Mouse (Mus musculus) splenic B cell, adult 2 months (primary cell): ENCODE data around the gene Tmem208.
"Not testable (repeated sequence)": the region's sequence is repeated elsewhere in the genome, so short reads cannot be mapped to it uniquely, and the experiment has no call there.

Source experiments
- DNase-seq: peaks from one replicate; pipeline ENCODE4 v3.0.0-alpha.2; 2011; ENCODE audit warnings: low read depth, low spot score
- H3K27me3 ChIP-seq: 2 replicates; pipeline ENCODE4 v1.6.1; 2012; ENCODE audit warnings: mild to moderate bottlenecking, low read length, moderate library complexity, mixed read lengths; ENCODE audit not compliant: control insufficient read depth, poor library complexity, insufficient read depth, severe bottlenecking
- H3K36me3 ChIP-seq: 2 replicates; pipeline ENCODE4 v1.6.1; 2012; ENCODE audit warnings: mild to moderate bottlenecking, low read length, moderate library complexity, mixed read lengths; ENCODE audit not compliant: control insufficient read depth, poor library complexity, insufficient read depth, severe bottlenecking

The Tmem208 gene

DNA sequence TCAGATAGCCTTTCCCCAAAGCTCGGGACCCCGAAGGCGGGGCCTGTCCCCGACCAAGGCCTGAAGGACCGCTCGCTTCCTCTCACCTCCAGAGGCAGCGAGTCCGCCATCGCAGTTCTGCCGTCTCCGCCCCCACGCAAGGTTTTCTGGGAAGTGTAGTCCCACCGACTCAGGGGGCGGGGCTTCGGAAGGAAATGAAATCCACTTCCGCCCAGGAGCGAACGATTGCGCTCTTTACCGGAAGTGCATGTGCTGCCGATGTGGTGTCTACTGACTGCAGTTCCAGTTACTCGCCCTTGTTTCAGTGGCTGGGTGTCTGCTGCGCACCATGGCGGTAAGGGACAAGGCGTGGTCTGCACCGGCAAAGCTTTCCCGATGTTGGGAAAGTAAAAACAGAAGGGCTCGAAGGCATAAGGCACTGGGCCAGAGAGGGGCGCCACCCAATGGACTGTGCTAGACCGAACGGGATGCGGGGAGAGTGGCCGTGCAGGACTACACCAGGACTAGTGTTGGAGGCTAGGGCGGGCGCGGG lies at the start of gene Tmem208, which contains the start of gene Lrrc29:
TSS of gene Tmem208 (plus strand) at position 214 of the 532 bp plus-strand sequence.
TSS of gene Lrrc29 (minus strand) at position 138 of the 532 bp plus-strand sequence.
- Histone ChIP-seq H3K27me3 (no peaks in the 10 kb centered on the region), H3K36me3 (peaks cover 6% of the 10 kb centered on the region)
- DNase-seq = peak; percentile 97

GRCm38 (mm10) chr8:105278911-105279334 lies 47.2 kb upstream of the Tmem208 start:
- no peaks in the 10 kb centered on the region for H3K27me3 ChIP-seq
- H3K36me3 ChIP-seq = no peaks in the 10 kb centered on the region
- peak; percentile 59 for DNase-seq

DNA sequence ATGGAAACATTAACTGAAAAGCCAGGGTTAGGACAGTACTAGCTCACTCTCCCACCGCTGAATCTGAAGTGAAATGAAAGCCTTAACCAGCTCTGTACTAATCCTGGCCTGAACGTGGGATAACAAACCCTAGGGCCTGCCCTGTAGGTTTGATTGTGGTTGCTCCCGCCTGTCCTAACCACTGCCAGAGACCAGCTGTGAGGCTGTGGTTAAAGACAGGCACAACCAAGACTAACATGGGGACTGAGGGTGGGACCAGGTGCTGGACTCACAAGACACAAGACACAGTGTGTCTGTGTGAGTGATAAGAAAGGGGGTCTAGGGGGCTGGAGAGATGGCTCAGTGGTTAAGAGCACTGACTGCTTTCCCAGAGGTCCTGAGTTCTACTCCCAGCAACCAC lies 45.6 kb upstream of the Tmem208 start:
- no peak for DNase-seq
- no peaks in the 10 kb centered on the region for H3K27me3 ChIP-seq
- H3K36me3 ChIP-seq = no peaks in the 10 kb centered on the region

- no peaks in the 10 kb centered on the region for H3K27me3 ChIP-seq
- no peak for DNase-seq
- H3K36me3 ChIP-seq = no peaks in the 10 kb centered on the region
These were observed 44.3 kb upstream of the Tmem208 start for GRCm38 (mm10) chr8:105281821-105282220.

DNA sequence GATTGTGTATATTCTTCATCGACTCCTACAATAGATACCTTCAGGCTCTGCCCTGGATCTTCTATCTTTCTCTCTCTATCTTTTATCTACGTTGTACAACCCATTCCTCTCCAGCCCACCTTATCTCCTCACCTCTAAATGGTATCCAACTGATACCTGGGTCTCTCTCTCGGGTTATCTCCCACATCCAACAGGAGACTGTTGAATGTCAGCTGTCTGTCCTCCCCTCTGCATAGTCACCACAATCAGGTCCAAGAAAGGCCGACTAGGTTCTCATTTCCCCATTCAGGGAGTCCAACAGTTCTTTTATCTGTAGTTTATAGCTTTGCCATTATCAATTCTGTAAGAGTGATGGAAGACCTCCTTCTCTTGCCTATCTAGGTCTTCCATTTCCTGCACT lies 43.9 kb upstream of the Tmem208 start:
- Histone ChIP-seq H3K27me3 (no peaks in the 10 kb centered on the region), H3K36me3 (no peaks in the 10 kb centered on the region)
- DNase-seq = no peak

DNA sequence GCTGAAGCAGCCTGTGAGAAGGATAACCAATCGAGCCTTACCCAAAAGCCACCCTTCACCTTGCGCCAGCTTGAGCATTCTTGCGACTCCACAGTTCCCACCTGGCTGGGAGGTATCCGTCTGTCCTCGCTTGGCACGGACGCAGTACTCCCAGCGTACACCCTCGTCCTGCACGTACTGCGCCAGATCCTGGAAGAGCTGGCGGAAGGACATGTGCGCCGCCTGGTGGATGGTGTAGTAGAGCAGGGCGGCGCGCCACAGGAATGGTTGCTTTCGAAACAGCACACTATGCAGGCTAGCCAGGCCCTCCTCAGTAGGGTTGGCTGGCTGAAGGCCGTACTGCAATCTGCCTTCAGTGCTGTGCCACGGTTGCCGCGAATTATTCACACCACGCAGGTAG lies 43.1 kb upstream of the Tmem208 start:
- no peaks in the 10 kb centered on the region for H3K36me3 ChIP-seq
- DNase-seq = peak; percentile 71
- H3K27me3 ChIP-seq = no peaks in the 10 kb centered on the region

DNA sequence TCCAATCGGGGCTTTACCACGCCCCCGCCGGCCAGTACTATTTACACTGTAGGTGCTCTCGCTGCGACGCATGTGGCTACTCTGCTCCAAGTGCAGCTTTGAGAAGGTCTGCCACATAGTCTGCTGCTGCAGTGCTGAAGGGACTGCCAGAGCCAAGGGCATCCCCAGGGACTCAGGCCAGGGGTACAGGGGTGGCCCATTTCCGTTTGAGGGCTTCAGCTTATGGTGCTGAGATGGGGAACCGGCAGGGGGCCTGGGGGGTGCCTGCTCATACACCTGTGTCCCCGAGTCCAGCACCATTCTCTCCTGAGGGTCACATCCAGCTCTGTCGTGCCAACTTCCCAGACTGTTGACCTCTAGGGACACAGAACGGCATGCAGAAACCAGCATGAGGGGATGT lies 40.6 kb upstream of the Tmem208 start:
- no peaks in the 10 kb centered on the region for H3K27me3 ChIP-seq
- no peaks in the 10 kb centered on the region for H3K36me3 ChIP-seq
- DNase-seq = no peak

- no peak for DNase-seq
- Histone ChIP-seq H3K36me3 (no peaks in the 10 kb centered on the region), H3K27me3 (no peaks in the 10 kb centered on the region)
These were observed 39.2 kb upstream of the Tmem208 start for GRCm38 (mm10) chr8:105286907-105287306.

- H3K27me3 ChIP-seq = no peaks in the 10 kb centered on the region
- H3K36me3 ChIP-seq = no peaks in the 10 kb centered on the region
- no peak for DNase-seq
These were observed 37.9 kb upstream of the Tmem208 start for GRCm38 (mm10) chr8:105288231-105288630.

DNA sequence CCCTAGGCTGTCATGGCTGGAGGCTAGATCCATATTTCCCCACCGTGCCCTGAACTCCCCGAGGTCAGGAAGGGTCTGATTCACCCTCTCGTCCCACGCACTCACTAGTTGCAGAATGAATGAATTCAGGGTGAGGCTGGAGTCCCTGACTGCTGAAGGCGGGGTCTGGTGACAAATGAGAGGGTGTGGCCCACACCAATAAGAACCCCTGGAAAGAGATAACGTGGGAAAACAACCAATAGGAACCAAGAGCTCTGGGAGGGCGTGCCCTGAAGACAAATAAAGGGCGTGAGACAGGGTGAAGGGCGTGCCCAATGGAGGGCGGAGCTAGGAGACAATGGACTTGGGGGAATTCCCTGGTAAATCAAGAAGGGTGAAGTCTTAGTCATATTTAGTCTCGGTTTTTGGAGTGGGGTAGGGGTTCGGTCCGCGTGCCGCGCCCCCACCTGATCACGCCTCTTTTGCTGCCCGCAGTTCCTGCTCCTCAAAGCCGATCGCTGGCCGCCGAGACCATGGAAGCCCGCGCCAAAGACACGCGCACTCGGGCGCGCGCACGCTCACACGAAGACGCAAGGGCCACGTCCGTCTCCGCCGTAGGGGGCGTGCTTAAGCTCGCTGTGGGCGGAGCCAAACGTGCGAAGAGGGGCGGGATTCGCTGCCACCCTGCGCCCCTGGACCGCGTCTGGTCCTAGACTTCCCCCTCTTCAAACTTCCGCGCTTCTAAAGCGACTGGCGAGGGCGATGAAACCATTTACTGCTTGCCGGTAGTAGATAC lies 37.0 kb upstream of the Tmem208 start:
- Histone ChIP-seq H3K27me3 (no peaks in the 10 kb centered on the region), H3K36me3 (no peaks in the 10 kb centered on the region)
- peak; percentile 98 for DNase-seq

- H3K36me3 ChIP-seq = no peaks in the 10 kb centered on the region
- DNase-seq = peak; percentile 59
- H3K27me3 ChIP-seq = no peaks in the 10 kb centered on the region
These were observed 36.2 kb upstream of the Tmem208 start, which contains the start of gene 4931428F04Rik for GRCm38 (mm10) chr8:105289805-105290460. Gene 4931428F04Rik, minus strand, starts transcription at chr8:105289864.

GRCm38 (mm10) chr8:105290554-105291314 lies 35.4 kb upstream of the Tmem208 start:
- Histone ChIP-seq H3K27me3 (no peaks in the 10 kb centered on the region), H3K36me3 (no peaks in the 10 kb centered on the region)
- peak; percentile 94 for DNase-seq

- not testable (repeated sequence) for H3K27me3 ChIP-seq, H3K36me3 ChIP-seq, DNase-seq
These were observed 34.8 kb upstream of the Tmem208 start for GRCm38 (mm10) chr8:105291364-105291763.

DNA sequence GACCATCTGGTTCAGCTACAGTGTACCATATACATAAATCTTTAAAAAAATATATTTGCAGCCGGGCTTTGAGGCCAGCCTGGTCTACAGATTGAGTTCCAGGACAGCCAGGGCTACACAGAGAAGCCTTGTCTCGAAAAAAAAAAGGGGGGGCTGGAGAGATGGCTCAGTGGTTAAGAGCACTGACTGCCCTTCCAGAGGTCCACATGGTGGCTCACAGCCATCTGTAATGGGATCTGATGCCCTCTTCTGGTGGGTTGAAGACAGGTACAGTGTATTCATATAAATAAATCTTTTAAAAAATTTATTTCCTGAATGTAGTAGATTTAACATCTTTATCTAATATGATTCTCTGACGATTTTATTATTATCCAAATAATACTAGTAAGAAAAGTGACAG lies 34.4 kb upstream of the Tmem208 start:
- not testable (repeated sequence) for H3K36me3 ChIP-seq

More for the DNA sequence above, 34.4 kb upstream of the Tmem208 start:
- DNase-seq = peak; percentile 48
- not testable (repeated sequence) for H3K27me3 ChIP-seq
